Mouse (Mus musculus): ENCODE data around the gene Olfr402. TPM values are rescaled to one million over a fixed set of nuclear protein-coding genes. Genes with fewer than 3 reads are reported as not detected.

Gene Olfr402
- polyA plus RNA-seq (2012; rRNA removed), result not detected in 2 replicates

GRCm38 (mm10) chr11:74153229-74153628 is at the start of gene Olfr402:
Olfr402 (plus strand) TSS chr11:74153529.

GRCm38 (mm10) chr11:74113412-74113811 is 39.9 kb upstream of the Olfr402 start, which contains the start of gene Olfr401:
Olfr401 (plus strand) TSS chr11:74113712.

DNA sequence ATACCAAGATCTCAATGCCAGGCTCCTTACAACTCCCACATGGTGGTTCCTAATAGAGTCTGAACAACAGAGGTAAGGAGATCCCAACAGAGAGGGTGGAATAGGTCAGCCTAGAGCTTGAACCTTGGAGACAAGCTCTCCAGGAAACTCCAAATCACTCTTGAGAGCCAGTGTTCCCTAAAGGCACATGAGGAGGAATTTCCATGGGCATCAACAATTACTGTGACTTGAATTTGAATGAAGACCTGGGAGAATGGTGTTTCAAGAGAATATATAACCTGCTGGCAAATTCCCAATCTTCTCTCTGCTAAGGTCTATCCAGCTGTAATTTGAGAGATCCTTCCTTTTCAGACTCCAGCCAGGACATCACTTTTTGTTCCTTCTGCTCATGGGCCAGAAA is 32.6 kb downstream of the Olfr402 start, which contains the start of gene Olfr403:
TSS of gene Olfr403 (plus strand) at position 301 of the 400 bp plus-strand sequence.

Other genes with a start within 250 kb of the Olfr402 start
- gene Olfr395, start 244.2 kb upstream of the Olfr402 start, polyA plus RNA-seq (2012; rRNA removed), result not detected in 2 replicates
- gene Olfr23, start 216.9 kb upstream of the Olfr402 start, polyA plus RNA-seq (2012; rRNA removed), result not detected in 2 replicates
- not detected in 2 replicates for gene Olfr397, start 192.7 kb upstream of the Olfr402 start, polyA plus RNA-seq (2012; rRNA removed)
- gene Olfr398, start 163.1 kb upstream of the Olfr402 start, polyA plus RNA-seq (2012; rRNA removed), result not detected in 2 replicates
- gene Olfr139, start 97.0 kb upstream of the Olfr402 start, polyA plus RNA-seq (2012; rRNA removed), result not detected in 2 replicates
- not detected in 2 replicates for gene Olfr399, start 96.9 kb upstream of the Olfr402 start, polyA plus RNA-seq (2012; rRNA removed)
- gene Zfp616, start 83.6 kb upstream of the Olfr402 start, polyA plus RNA-seq (2012; rRNA removed), result not detected in 2 replicates
- gene Olfr401, start 39.8 kb upstream of the Olfr402 start, polyA plus RNA-seq (2012; rRNA removed), result not detected in 2 replicates
- gene Olfr403, start 32.7 kb downstream of the Olfr402 start, polyA plus RNA-seq (2012; rRNA removed), result not detected in 2 replicates
- not detected in 2 replicates for gene Olfr43, start 57.9 kb downstream of the Olfr402 start, polyA plus RNA-seq (2012; rRNA removed)
- gene Olfr406, start 106.3 kb downstream of the Olfr402 start, polyA plus RNA-seq (2012; rRNA removed), result not detected in 2 replicates
- gene Olfr59, start 130.2 kb downstream of the Olfr402 start, polyA plus RNA-seq (2012; rRNA removed), result not detected in 2 replicates
- not detected in 2 replicates for gene Olfr410, start 184.5 kb downstream of the Olfr402 start, polyA plus RNA-seq (2012; rRNA removed)
- gene Olfr411, start 199.1 kb downstream of the Olfr402 start, polyA plus RNA-seq (2012; rRNA removed), result not detected in 2 replicates
- gene Olfr412, start 208.5 kb downstream of the Olfr402 start, polyA plus RNA-seq (2012; rRNA removed), result not detected in 2 replicates